ENCODE assay signal across 24 mouse cellular contexts in genomic region chr13:92780076-92780475, GRCm38 (mm10). TPM values are rescaled to one million over a fixed set of nuclear protein-coding genes. Genes with fewer than 3 reads are reported as not detected.
A peak's percentile ranks its signal among the peaks of the same experiment; 100 is the strongest.
DNase-seq lines count a peak whose midpoint lies in the region; ATAC-seq and TF ChIP-seq lines count a peak whose summit lies in the region.
"Had no signal": no experiment of that assay in that cellular context is flagged by ENCODE, and none has a peak within 500 bp of the region (broad histone marks: within the 10 kb centered on the region; RNA-seq: fewer than 3 reads in every experiment).

No protein-coding gene starts in this region.

- DNase-seq in lung, embryonic 14.5 days: peak; percentile 16
- DNase-seq in lung, postnatal 4 days: no peak
- DNase-seq in gastrocnemius, postnatal 10 days: no peak
- DNase-seq: adrenal gland, adult 8-10 months; adrenal gland, postnatal 14 days; adrenal gland, postnatal 36 days; cerebellum, adult 11-12 months; cerebellum, adult 2 months; cerebellum, adult 9-10 months; cerebellum, postnatal 10 days; cerebellum, postnatal 25 days had no signal

- H3K9ac ChIP-seq in intestine, embryonic 15.5 days: no peak overlapping the region
- H3K9ac ChIP-seq in intestine, postnatal 0 days (ENCODE audit: low read depth, low read length): no peak overlapping the region
- no peak overlapping the region for H3K9ac ChIP-seq in lung, embryonic 14.5 days
- H3K9ac ChIP-seq: embryonic facial prominence, embryonic 12.5 days; forebrain, embryonic 13.5 days; forebrain, embryonic 15.5 days had no signal

- H3K4me3 ChIP-seq in intestine, embryonic 15.5 days (replicated peaks): no peak overlapping the region
- H3K4me3 ChIP-seq in intestine, postnatal 0 days (ENCODE audit: low read depth, low read length): no peak overlapping the region
- no peak overlapping the region for H3K4me3 ChIP-seq in lung, embryonic 14.5 days (ENCODE audit: low read depth, low read length)
- H3K4me3 ChIP-seq in C2C12 (ENCODE audit: insufficient read depth, poor library complexity, severe bottlenecking) (no peak overlapping the region), myocyte (no peak overlapping the region)
- H3K4me3 ChIP-seq: embryonic facial prominence, embryonic 10.5 days; embryonic facial prominence, embryonic 12.5 days; forebrain, embryonic 13.5 days; forebrain, embryonic 15.5 days had no signal

- H3K9me3 ChIP-seq in intestine, embryonic 15.5 days: no peaks in the 10 kb centered on the region
- H3K9me3 ChIP-seq in intestine, postnatal 0 days (ENCODE audit: control insufficient read depth): no peaks in the 10 kb centered on the region
- H3K9me3 ChIP-seq in lung, embryonic 14.5 days (ENCODE audit: low read depth, low read length): no peaks in the 10 kb centered on the region
- H3K9me3 ChIP-seq: embryonic facial prominence, embryonic 10.5 days; embryonic facial prominence, embryonic 12.5 days; forebrain, embryonic 13.5 days; forebrain, embryonic 15.5 days; G1E had no signal

- ATAC-seq in intestine, embryonic 15.5 days: no peak
- ATAC-seq in intestine, postnatal 0 days: no peak
- no peak for ATAC-seq in lung, embryonic 14.5 days (ENCODE audit: insufficient read depth)
- ATAC-seq: activated CD4-positive, CD25-positive, alpha-beta regulatory T cell, adult 4 months; CD4-positive, CD25-positive, alpha-beta regulatory T cell, adult 4 months; forebrain, embryonic 13.5 days; forebrain, embryonic 15.5 days; Patski had no signal

- no peaks in the 10 kb centered on the region for H3K27me3 ChIP-seq in intestine, embryonic 15.5 days (replicated peaks)
- H3K27me3 ChIP-seq in intestine, postnatal 0 days (replicated peaks; ENCODE audit: control insufficient read depth, insufficient read depth, low read length): no peaks in the 10 kb centered on the region
- no peaks in the 10 kb centered on the region for H3K27me3 ChIP-seq in lung, embryonic 14.5 days (ENCODE audit: insufficient read depth, low read length)
- no peaks in the 10 kb centered on the region for H3K27me3 ChIP-seq in C2C12 (ENCODE audit: control insufficient read depth, insufficient read depth, insufficient read length)
- H3K27me3 ChIP-seq in myocyte (ENCODE audit: control insufficient read depth, insufficient read depth, insufficient read length): no peaks in the 10 kb centered on the region
- H3K27me3 ChIP-seq: CH12.LX; embryonic facial prominence, embryonic 12.5 days; forebrain, embryonic 13.5 days; forebrain, embryonic 15.5 days had no signal

- no peak for TF ChIP-seq POLR2A in myocyte (IDR thresholded peaks at IDR 0.05; ENCODE audit: insufficient read length, low read depth)

- no peak overlapping the region for H3K4me2 ChIP-seq in intestine, embryonic 15.5 days (replicated peaks)
- H3K4me2 ChIP-seq in intestine, postnatal 0 days (replicated peaks; ENCODE audit: low read depth): no peak overlapping the region
- no peak overlapping the region for H3K4me2 ChIP-seq in lung, embryonic 14.5 days
- H3K4me2 ChIP-seq in myocyte (ENCODE audit: low read depth): no peak overlapping the region
- H3K4me2 ChIP-seq: embryonic facial prominence, embryonic 12.5 days; forebrain, embryonic 13.5 days; forebrain, embryonic 15.5 days had no signal

- H3K27ac ChIP-seq in intestine, embryonic 15.5 days: 0 out of 2 replicates have a peak overlapping the region, but pooled peaks have one; percentile 23
- H3K27ac ChIP-seq in intestine, postnatal 0 days (ENCODE audit: low read depth, low read length): no peak overlapping the region
- no peak overlapping the region for H3K27ac ChIP-seq in lung, embryonic 14.5 days (ENCODE audit: low read depth)
- H3K27ac ChIP-seq: embryonic facial prominence, embryonic 10.5 days; embryonic facial prominence, embryonic 12.5 days; forebrain, embryonic 13.5 days; forebrain, embryonic 15.5 days had no signal

- H3ac ChIP-seq in C2C12 (ENCODE audit: control insufficient read depth, insufficient read length, low read depth) (no peak overlapping the region), myocyte (ENCODE audit: control insufficient read depth, insufficient read length) (no peak overlapping the region)

- no peak for TF ChIP-seq CTCF in intestine, postnatal 0 days (IDR thresholded peaks at IDR 0.05; ENCODE audit: low read depth)
- no peak for TF ChIP-seq CTCF in lung, embryonic 14.5 days (IDR thresholded peaks at IDR 0.05; ENCODE audit: low read depth)
- no peak for TF ChIP-seq CTCF in C2C12 (IDR thresholded peaks at IDR 0.05; ENCODE audit: control insufficient read depth, insufficient read depth, insufficient read length)

- WGBS in intestine, embryonic 15.5 days: 62% methylated on average over 4 of the region's 4 CpGs
- 69% methylated on average over 4 of the region's 4 CpGs for WGBS in intestine, postnatal 0 days
- WGBS in lung, embryonic 14.5 days: 66% methylated on average over 4 of the region's 4 CpGs

- no peaks in the 10 kb centered on the region for H3K79me3 ChIP-seq in C2C12 (ENCODE audit: low read depth)

- no peaks in the 10 kb centered on the region for H3K79me2 ChIP-seq in C2C12 (ENCODE audit: control insufficient read depth, insufficient read depth)
- no peaks in the 10 kb centered on the region for H3K79me2 ChIP-seq in myocyte (ENCODE audit: control insufficient read depth, insufficient read depth)

- H3K4me1 ChIP-seq in intestine, embryonic 15.5 days (replicated peaks): peaks cover 10% of the 10 kb centered on the region; the same call in 1 of the 2 replicates
- H3K4me1 ChIP-seq in intestine, postnatal 0 days (replicated peaks; ENCODE audit: control insufficient read depth, insufficient read depth, low read length): no peaks in the 10 kb centered on the region
- H3K4me1 ChIP-seq in lung, embryonic 14.5 days (ENCODE audit: insufficient read depth): peaks cover 3% of the 10 kb centered on the region; the same call in 1 of the 2 replicates
- H3K4me1 ChIP-seq: forebrain, embryonic 13.5 days; forebrain, embryonic 15.5 days had no signal

- H3K36me3 ChIP-seq in intestine, embryonic 15.5 days: no peaks in the 10 kb centered on the region
- no peaks in the 10 kb centered on the region for H3K36me3 ChIP-seq in intestine, postnatal 0 days (ENCODE audit: control insufficient read depth, insufficient read depth)
- H3K36me3 ChIP-seq in lung, embryonic 14.5 days (ENCODE audit: insufficient read depth): no peaks in the 10 kb centered on the region
- H3K36me3 ChIP-seq in C2C12 (ENCODE audit: control insufficient read depth, insufficient read depth): no peaks in the 10 kb centered on the region
- H3K36me3 ChIP-seq in myocyte (ENCODE audit: control insufficient read depth, insufficient read depth): no peaks in the 10 kb centered on the region
- H3K36me3 ChIP-seq: embryonic facial prominence, embryonic 10.5 days; embryonic facial prominence, embryonic 12.5 days; forebrain, embryonic 15.5 days; G1E had no signal

TF ChIP-seq in C2C12, 6 proteins besides CTCF, POLR2A, EP300 and RAD21:
- TF ChIP-seq CEBPB (IDR thresholded peaks at IDR 0.05; ENCODE audit: low read depth): no peak
- TF ChIP-seq MYOG (IDR thresholded peaks at IDR 0.05; ENCODE audit: control insufficient read depth, extremely low read depth, insufficient read length): no peak
- TF ChIP-seq FOSL1 (IDR thresholded peaks at IDR 0.05; ENCODE audit: insufficient read depth, low read length, poor library complexity, severe bottlenecking): no peak
- peak; percentile 64 for TF ChIP-seq MYOD1 (IDR thresholded peaks at IDR 0.05; ENCODE audit: control insufficient read depth, insufficient read length, low read depth)
- no peak for TF ChIP-seq MAX (IDR thresholded peaks at IDR 0.05)
- TF ChIP-seq USF1 (IDR thresholded peaks at IDR 0.05; ENCODE audit: low read depth): peak; percentile 28

TF ChIP-seq in myocyte, 11 proteins besides CTCF, POLR2A, EP300 and RAD21:
- TF ChIP-seq CEBPB (IDR thresholded peaks at IDR 0.05; ENCODE audit: insufficient read depth, poor library complexity, severe bottlenecking): no peak
- no peak for TF ChIP-seq MYOG (IDR thresholded peaks at IDR 0.05; ENCODE audit: control insufficient read depth in 1 of 3, insufficient read depth in 1 of 3, insufficient read length in 2 of 3, low read depth in 2 of 3)
- no peak for TF ChIP-seq REST (IDR thresholded peaks at IDR 0.05; ENCODE audit: insufficient read depth, insufficient read length)
- no peak for TF ChIP-seq TCF12 (IDR thresholded peaks at IDR 0.05; ENCODE audit: insufficient read depth, poor library complexity, severe bottlenecking)
- no peak for TF ChIP-seq SRF (IDR thresholded peaks at IDR 0.05; ENCODE audit: control insufficient read depth, insufficient read length, low read depth)
- TF ChIP-seq MYOD1 (IDR thresholded peaks at IDR 0.05; ENCODE audit: control insufficient read depth in 1 of 3, insufficient read length in 2 of 3, low read depth in 2 of 3): peak in 2 of 3 experiments; percentile 66 to 74
- TF ChIP-seq MAX (IDR thresholded peaks at IDR 0.05; ENCODE audit: low read depth): no peak
- peak; percentile 31 for TF ChIP-seq USF1 (IDR thresholded peaks at IDR 0.05; ENCODE audit: low read depth)
- TF ChIP-seq TCF3 (IDR thresholded peaks at IDR 0.05; ENCODE audit: insufficient read length, low read depth): no peak
- no peak for TF ChIP-seq E2F4 (IDR thresholded peaks at IDR 0.05; ENCODE audit: insufficient read depth)

RNA-seq across cellular contexts. Expression of gene Thbs4, which starts 14.5 kb away (rescaled TPM):
- 23.2 TPM in 2 replicates for polyA plus RNA-seq in intestine, embryonic 15.5 days (2015; fragmentation: Nextera tagmentation; extraction: Ambion mirVana)
- polyA plus RNA-seq in intestine, postnatal 0 days (2015; fragmentation: Nextera tagmentation; extraction: Ambion mirVana): 6.3 and 7.1 TPM in 2 replicates
- polyA plus RNA-seq in lung, embryonic 14.5 days (2014; fragmentation: Nextera tagmentation; extraction: Ambion mirVana): 1.1 and 2.9 TPM in 2 replicates
- polyA plus RNA-seq in C2C12 (2012; fragmentation: generic; extraction: Trizol) (not detected), myocyte (2012; fragmentation: generic; extraction: Trizol) (not detected)
- total RNA-seq in gastrocnemius, postnatal 10 days (2021): 100 to 1,000 TPM; 129 to 131 TPM
- total RNA-seq: CH12.LX, G1E had no signal
- polyA plus RNA-seq: activated CD4-positive, CD25-positive, alpha-beta regulatory T cell, adult 4 months; CD4-positive, CD25-positive, alpha-beta regulatory T cell, adult 4 months; G1E; Patski had no signal
